Mouse (Mus musculus) brain, adult 10 weeks (tissue): ENCODE results near the gene Cldn10. TPM values are rescaled to one million over a fixed set of nuclear protein-coding genes. Genes with fewer than 3 reads are reported as not detected.

Experiments
- polyA plus RNA-seq: library from polyadenylated mRNA; stranded (reverse); fragments of 350-450 nt; fragmentation: Illumina TruSeq; extraction: RNeasy Lipid Tissue Mini Kit (QIAGEN cat#74804); gene quantifications from one replicate; pipeline ENCODE4 v1.2.3, GENCODE M21; 2015; ENCODE audit warnings: low read depth, low replicate concordance

Cldn10 gene
- 54.8 TPM for polyA plus RNA-seq

DNA sequence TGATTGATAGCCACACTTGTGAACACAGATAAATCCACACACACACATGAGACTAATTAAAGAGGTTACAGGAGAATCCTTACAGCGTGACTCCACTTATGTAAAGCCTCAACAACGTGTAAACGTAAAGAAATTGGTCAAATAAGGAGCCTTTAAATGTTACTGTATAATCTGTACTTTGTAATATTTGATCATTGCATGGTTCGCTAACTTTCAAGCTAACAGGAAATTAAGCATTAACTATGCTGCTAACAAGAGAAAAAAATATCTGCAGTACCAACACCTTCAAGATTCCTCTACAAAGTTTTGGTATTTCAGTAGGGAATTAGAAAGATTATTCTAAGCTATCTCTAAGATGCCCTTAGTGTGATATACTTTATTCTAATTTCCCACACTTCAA is at the start of gene Cldn10:
Cldn10 (plus strand) TSS at position 288 of the 400 bp plus-strand sequence.

Other genes starting within 250 kb of the Cldn10 start
- 4.3 TPM for gene Abcc4, start 81.7 kb upstream of the Cldn10 start, polyA plus RNA-seq
- gene Dzip1, start 137.6 kb downstream of the Cldn10 start, polyA plus RNA-seq: 59.4 TPM
- 31.2 TPM for gene Dnajc3, start 150.1 kb downstream of the Cldn10 start, polyA plus RNA-seq